Mouse (Mus musculus): ENCODE measurements around the gene Ahcyl1. TPM values are rescaled to one million over a fixed set of nuclear protein-coding genes. Genes with fewer than 3 reads are reported as not detected.

Gene Ahcyl1
- 72.1 TPM for polyA plus RNA-seq (2012; fragmentation: generic; extraction: Trizol)
- long read RNA-seq, experiment 1, partial matches to known transcripts = 17 of 20 reads
- long read RNA-seq, experiment 1, other reads (novel, unspliced or antisense) = 1 of 20 reads
- long read RNA-seq, experiment 2, transcript Ahcyl1-201 (17 exons, 3,863 nt) = major isoform, 35 of 59 reads
- long read RNA-seq, experiment 2, partial matches to known transcripts = 22 of 59 reads
- long read RNA-seq, experiment 2, other reads (novel, unspliced or antisense) = 2 of 59 reads

DNA sequence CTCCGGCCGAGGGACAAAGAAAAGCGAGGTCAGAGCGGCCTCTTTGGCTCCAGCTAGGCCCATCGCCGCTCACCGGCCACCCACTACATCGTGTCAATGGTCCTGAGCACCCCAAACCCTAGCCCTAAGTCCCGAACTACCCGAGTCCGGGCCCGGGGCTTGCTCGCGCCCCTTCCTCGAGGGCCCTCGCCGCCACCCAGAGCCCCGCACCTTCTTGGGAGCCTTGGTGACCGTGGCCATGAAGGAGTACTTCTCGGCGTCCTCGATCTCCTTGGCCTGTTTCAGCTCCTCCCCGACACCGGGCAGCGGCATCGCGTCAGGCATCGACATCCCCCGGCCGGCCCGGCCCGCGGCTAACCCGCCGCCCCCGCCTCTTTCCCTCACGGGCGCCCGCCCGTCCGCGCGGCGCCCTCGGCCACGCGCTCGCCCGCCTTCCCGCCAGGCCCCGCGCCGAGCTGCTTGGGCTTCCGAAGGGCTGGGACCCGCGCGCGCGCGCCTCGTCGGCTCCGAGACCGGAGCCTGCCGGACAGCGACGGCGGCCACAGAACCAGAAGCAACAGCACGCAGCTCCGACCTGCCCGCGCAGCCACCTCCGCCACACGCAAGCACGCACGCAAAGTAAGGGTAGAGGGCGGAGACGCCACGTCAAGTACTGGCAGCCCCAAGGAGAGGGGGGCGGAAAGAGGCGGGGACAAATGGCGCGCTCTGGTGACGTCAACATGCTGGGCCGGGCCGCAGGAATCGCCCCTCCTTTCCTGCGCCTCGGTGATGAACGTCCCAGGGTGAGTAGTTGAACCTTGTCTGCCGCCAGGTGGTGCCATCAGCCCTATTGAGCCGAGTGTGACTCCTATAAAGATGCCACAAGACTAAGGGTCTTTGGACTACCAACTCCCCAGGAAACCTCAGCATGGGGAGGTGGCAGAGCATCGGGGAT lies at the start of gene Ahcyl1:
TSS of gene Ahcyl1 (minus strand) at position 613 of the 934 bp plus-strand sequence.
- Histone ChIP-seq H3K36me3 (ENCODE audit: control insufficient read depth, insufficient read depth) (peaks cover 20% of the 10 kb centered on the region), H3K79me3 (ENCODE audit: low read depth) (peaks cover 49% of the 10 kb centered on the region)
- peak; percentile 92 for TF ChIP-seq CTCF (IDR thresholded peaks at IDR 0.05; ENCODE audit: control insufficient read depth, insufficient read depth, insufficient read length)
- no peak for TF ChIP-seq MYOD1 (IDR thresholded peaks at IDR 0.05; ENCODE audit: control insufficient read depth, insufficient read length, low read depth)
- no peak for TF ChIP-seq CEBPB (IDR thresholded peaks at IDR 0.05; ENCODE audit: low read depth)
- no peak for TF ChIP-seq USF1 (IDR thresholded peaks at IDR 0.05; ENCODE audit: low read depth)
- TF ChIP-seq MAX (IDR thresholded peaks at IDR 0.05) = peak; percentile 86
- no peak for TF ChIP-seq FOSL1 (IDR thresholded peaks at IDR 0.05; ENCODE audit: insufficient read depth, low read length, poor library complexity, severe bottlenecking)
- no peak for TF ChIP-seq MYOG (IDR thresholded peaks at IDR 0.05; ENCODE audit: control insufficient read depth, extremely low read depth, insufficient read length)

GRCm38 (mm10) chr3:107746026-107746425 lies 49.7 kb upstream of the Ahcyl1 start:
- Histone ChIP-seq H3K36me3 (ENCODE audit: control insufficient read depth, insufficient read depth) (peaks cover 98% of the 10 kb centered on the region), H3K27me3 (ENCODE audit: control insufficient read depth, insufficient read depth, insufficient read length) (no peaks in the 10 kb centered on the region)
- no peak for TF ChIP-seq CTCF (IDR thresholded peaks at IDR 0.05; ENCODE audit: control insufficient read depth, insufficient read depth, insufficient read length)
- TF ChIP-seq MYOG (IDR thresholded peaks at IDR 0.05; ENCODE audit: control insufficient read depth, extremely low read depth, insufficient read length) = no peak
- no peak for TF ChIP-seq MYOD1 (IDR thresholded peaks at IDR 0.05; ENCODE audit: control insufficient read depth, insufficient read length, low read depth)
- no peak for TF ChIP-seq FOSL1 (IDR thresholded peaks at IDR 0.05; ENCODE audit: insufficient read depth, low read length, poor library complexity, severe bottlenecking)
- no peak for TF ChIP-seq USF1 (IDR thresholded peaks at IDR 0.05; ENCODE audit: low read depth)
- TF ChIP-seq MAX (IDR thresholded peaks at IDR 0.05) = no peak

More for the DNA sequence above, at the start of gene Ahcyl1:
- peaks cover 52% of the 10 kb centered on the region for H3K79me2 ChIP-seq (ENCODE audit: control insufficient read depth, insufficient read depth)
- H3K4me3 ChIP-seq (ENCODE audit: insufficient read depth, poor library complexity, severe bottlenecking) = peak within 1 kb of the TSS; percentile 85
- H3ac ChIP-seq (ENCODE audit: control insufficient read depth, insufficient read length, low read depth) = peak within 1 kb of the TSS; percentile 90
- no peaks in the 10 kb centered on the region for H3K27me3 ChIP-seq (ENCODE audit: control insufficient read depth, insufficient read depth, insufficient read length)

DNA sequence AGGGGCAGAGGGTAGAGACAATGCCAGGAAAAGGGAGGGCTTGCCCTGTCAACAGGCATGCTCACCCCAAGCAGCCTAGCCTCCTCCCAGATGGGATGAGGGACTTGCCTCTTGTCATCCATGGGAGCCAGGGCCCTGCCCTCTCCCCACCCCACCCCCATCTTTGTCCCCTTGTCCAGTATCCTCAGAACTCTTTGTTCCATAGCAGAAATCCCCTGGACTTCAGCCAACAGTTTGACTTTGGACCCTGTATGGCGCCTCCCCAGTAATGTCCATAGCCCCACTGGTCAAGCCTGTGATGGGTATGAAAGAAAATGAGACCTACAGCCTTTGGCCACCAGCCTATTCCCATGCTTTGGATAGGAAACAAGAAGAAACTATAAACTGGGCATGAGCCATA lies 47.3 kb upstream of the Ahcyl1 start:
- Histone ChIP-seq H3ac (ENCODE audit: control insufficient read depth, insufficient read length, low read depth) (no peak overlapping the region), H3K79me3 (ENCODE audit: low read depth) (peaks cover 14% of the 10 kb centered on the region), H3K79me2 (ENCODE audit: control insufficient read depth, insufficient read depth) (peaks cover 60% of the 10 kb centered on the region), H3K36me3 (ENCODE audit: control insufficient read depth, insufficient read depth) (peaks cover 75% of the 10 kb centered on the region), H3K4me3 (ENCODE audit: insufficient read depth, poor library complexity, severe bottlenecking) (no peak overlapping the region), H3K27me3 (ENCODE audit: control insufficient read depth, insufficient read depth, insufficient read length) (no peaks in the 10 kb centered on the region)
- no peak for TF ChIP-seq USF1 (IDR thresholded peaks at IDR 0.05; ENCODE audit: low read depth)
- no peak for TF ChIP-seq MAX (IDR thresholded peaks at IDR 0.05)
- TF ChIP-seq MYOD1 (IDR thresholded peaks at IDR 0.05; ENCODE audit: control insufficient read depth, insufficient read length, low read depth) = no peak
- TF ChIP-seq CEBPB (IDR thresholded peaks at IDR 0.05; ENCODE audit: low read depth) = no peak
- no peak for TF ChIP-seq CTCF (IDR thresholded peaks at IDR 0.05; ENCODE audit: control insufficient read depth, insufficient read depth, insufficient read length)
- TF ChIP-seq MYOG (IDR thresholded peaks at IDR 0.05; ENCODE audit: control insufficient read depth, extremely low read depth, insufficient read length) = no peak
- TF ChIP-seq FOSL1 (IDR thresholded peaks at IDR 0.05; ENCODE audit: insufficient read depth, low read length, poor library complexity, severe bottlenecking) = no peak

More at GRCm38 (mm10) chr3:107746026-107746425, 49.7 kb upstream of the Ahcyl1 start:
- Histone ChIP-seq H3K79me2 (ENCODE audit: control insufficient read depth, insufficient read depth) (peaks cover 84% of the 10 kb centered on the region), H3K4me3 (ENCODE audit: insufficient read depth, poor library complexity, severe bottlenecking) (no peak overlapping the region), H3K79me3 (ENCODE audit: low read depth) (peaks cover 27% of the 10 kb centered on the region), H3ac (ENCODE audit: control insufficient read depth, insufficient read length, low read depth) (no peak overlapping the region)

GRCm38 (mm10) chr3:107743107-107743506 lies 46.7 kb upstream of the Ahcyl1 start:
- TF ChIP-seq USF1 (IDR thresholded peaks at IDR 0.05; ENCODE audit: low read depth) = no peak
- TF ChIP-seq FOSL1 (IDR thresholded peaks at IDR 0.05; ENCODE audit: insufficient read depth, low read length, poor library complexity, severe bottlenecking) = no peak
- no peak for TF ChIP-seq CEBPB (IDR thresholded peaks at IDR 0.05; ENCODE audit: low read depth)
- peak; percentile 10 for TF ChIP-seq MAX (IDR thresholded peaks at IDR 0.05)
- peak; percentile 35 for TF ChIP-seq MYOD1 (IDR thresholded peaks at IDR 0.05; ENCODE audit: control insufficient read depth, insufficient read length, low read depth)
- peaks cover 9% of the 10 kb centered on the region for H3K79me3 ChIP-seq (ENCODE audit: low read depth)
- no peaks in the 10 kb centered on the region for H3K27me3 ChIP-seq (ENCODE audit: control insufficient read depth, insufficient read depth, insufficient read length)
- H3K4me3 ChIP-seq (ENCODE audit: insufficient read depth, poor library complexity, severe bottlenecking) = no peak overlapping the region
- H3ac ChIP-seq (ENCODE audit: control insufficient read depth, insufficient read length, low read depth) = no peak overlapping the region
- H3K79me2 ChIP-seq (ENCODE audit: control insufficient read depth, insufficient read depth) = peaks cover 55% of the 10 kb centered on the region
- H3K36me3 ChIP-seq (ENCODE audit: control insufficient read depth, insufficient read depth) = peaks cover 69% of the 10 kb centered on the region

- Histone ChIP-seq H3ac (ENCODE audit: control insufficient read depth, insufficient read length, low read depth) (no peak overlapping the region), H3K27me3 (ENCODE audit: control insufficient read depth, insufficient read depth, insufficient read length) (no peaks in the 10 kb centered on the region), H3K79me2 (ENCODE audit: control insufficient read depth, insufficient read depth) (peaks cover 46% of the 10 kb centered on the region), H3K4me3 (ENCODE audit: insufficient read depth, poor library complexity, severe bottlenecking) (no peak overlapping the region), H3K79me3 (ENCODE audit: low read depth) (peaks cover 5% of the 10 kb centered on the region), H3K36me3 (ENCODE audit: control insufficient read depth, insufficient read depth) (peaks cover 60% of the 10 kb centered on the region)
- TF ChIP-seq CEBPB (IDR thresholded peaks at IDR 0.05; ENCODE audit: low read depth) = no peak
- no peak for TF ChIP-seq USF1 (IDR thresholded peaks at IDR 0.05; ENCODE audit: low read depth)
- TF ChIP-seq MYOD1 (IDR thresholded peaks at IDR 0.05; ENCODE audit: control insufficient read depth, insufficient read length, low read depth) = no peak
- no peak for TF ChIP-seq FOSL1 (IDR thresholded peaks at IDR 0.05; ENCODE audit: insufficient read depth, low read length, poor library complexity, severe bottlenecking)
- no peak for TF ChIP-seq MYOG (IDR thresholded peaks at IDR 0.05; ENCODE audit: control insufficient read depth, extremely low read depth, insufficient read length)
- no peak for TF ChIP-seq MAX (IDR thresholded peaks at IDR 0.05)
- TF ChIP-seq CTCF (IDR thresholded peaks at IDR 0.05; ENCODE audit: control insufficient read depth, insufficient read depth, insufficient read length) = no peak
These were observed 45.8 kb upstream of the Ahcyl1 start for GRCm38 (mm10) chr3:107742071-107742710.
